Mouse (Mus musculus): ENCODE data around the gene Creb3l1. TPM values are rescaled to one million over a fixed set of nuclear protein-coding genes. Genes with fewer than 3 reads are reported as not detected.

The Creb3l1 gene
- polyA plus RNA-seq, 1 experiment: 22.5 TPM

GRCm38 (mm10) chr2:92012768-92013445 is 11.4 kb downstream of the Creb3l1 start:
- WGBS: 74% methylated on average over 8 of the region's 8 CpGs
- H3K27me3 ChIP-seq (ENCODE audit: control insufficient read depth, insufficient read depth, low read length): no peaks in the 10 kb centered on the region
- H3K4me3 ChIP-seq (ENCODE audit: low read depth, low read length): no peak overlapping the region
- no peak overlapping the region for H3K27ac ChIP-seq (ENCODE audit: insufficient read depth, low read depth, low read length)
- TF ChIP-seq POLR2A (IDR thresholded peaks at IDR 0.05; ENCODE audit: low read depth, low read length) (no peak), CTCF (IDR thresholded peaks at IDR 0.05; ENCODE audit: extremely low read depth, insufficient read length, insufficient replicate concordance, low read depth, low read length) (no peak)
- H3K36me3 ChIP-seq (ENCODE audit: control insufficient read depth, insufficient read depth, low read length): no peaks in the 10 kb centered on the region
- H3K4me1 ChIP-seq (ENCODE audit: control insufficient read depth, insufficient read depth, insufficient read length, low read length): peaks cover 5% of the 10 kb centered on the region; the same call in 1 of the 2 replicates

DNA sequence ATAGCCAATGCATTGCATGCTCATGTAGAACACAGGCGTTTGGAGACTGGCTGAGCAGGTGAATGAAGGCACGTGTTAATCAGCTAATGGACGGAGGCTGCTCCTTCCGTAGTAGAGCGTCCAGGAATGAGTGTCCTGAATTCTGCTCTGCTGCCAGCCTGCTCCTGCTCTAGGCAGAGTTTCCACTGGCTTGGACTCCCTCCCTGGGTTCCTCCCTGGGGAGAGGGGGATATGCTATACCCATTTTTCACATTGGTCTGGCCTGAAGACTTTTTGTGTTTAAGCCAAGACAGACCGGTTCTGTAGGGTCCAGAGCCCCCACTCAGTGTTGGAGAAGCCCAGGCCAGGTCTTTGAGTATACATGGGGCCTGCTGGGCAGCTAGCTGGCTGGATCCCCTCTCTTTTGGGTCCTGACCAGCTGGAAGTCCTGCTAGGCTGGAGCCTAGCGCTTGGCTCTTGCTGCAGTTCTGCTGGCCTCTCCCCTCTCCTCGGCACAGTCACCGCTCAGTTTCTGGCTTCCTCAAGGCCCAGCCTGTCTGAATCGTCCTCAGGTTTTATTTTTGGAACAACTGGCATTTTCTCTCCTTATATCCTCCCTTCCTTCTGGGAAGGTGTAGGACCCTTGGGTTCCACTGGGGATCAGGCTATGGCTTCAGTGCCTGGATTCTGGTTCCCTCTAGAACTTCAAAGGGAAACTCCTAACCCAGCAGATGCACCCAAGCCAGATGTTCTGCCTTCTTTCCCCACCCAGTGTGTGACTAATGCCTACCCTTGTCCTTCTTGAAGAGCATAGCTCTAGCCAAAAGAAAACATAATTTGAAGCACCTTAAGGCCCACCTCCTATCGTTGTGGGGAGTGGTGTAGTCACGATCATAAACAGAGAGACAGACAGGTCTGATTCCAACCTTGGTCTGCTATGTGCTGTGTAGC is 12.6 kb downstream of the Creb3l1 start:
- H3K4me3 ChIP-seq (ENCODE audit: low read depth, low read length): no peak overlapping the region
- TF ChIP-seq CTCF (IDR thresholded peaks at IDR 0.05; ENCODE audit: extremely low read depth, insufficient read length, insufficient replicate concordance, low read depth, low read length) (no peak), POLR2A (IDR thresholded peaks at IDR 0.05; ENCODE audit: low read depth, low read length) (no peak)
- 79% methylated on average over 12 of the region's 12 CpGs for WGBS
- H3K4me1 ChIP-seq (ENCODE audit: control insufficient read depth, insufficient read depth, insufficient read length, low read length): peaks cover 9% of the 10 kb centered on the region
- 0 out of 2 replicates have a peak, but pooled peaks cover 7% of the 10 kb centered on the region for H3K27me3 ChIP-seq (ENCODE audit: control insufficient read depth, insufficient read depth, low read length)
- no peaks in the 10 kb centered on the region for H3K36me3 ChIP-seq (ENCODE audit: control insufficient read depth, insufficient read depth, low read length)
- H3K27ac ChIP-seq (ENCODE audit: insufficient read depth, low read depth, low read length): no peak overlapping the region

GRCm38 (mm10) chr2:92008623-92009404 is 15.5 kb downstream of the Creb3l1 start:
- Histone ChIP-seq H3K27ac (ENCODE audit: insufficient read depth, low read depth, low read length) (0 out of 2 replicates have a peak overlapping the region, but pooled peaks have one; percentile 4), H3K27me3 (ENCODE audit: control insufficient read depth, insufficient read depth, low read length) (0 out of 2 replicates have a peak, but pooled peaks cover 7% of the 10 kb centered on the region), H3K4me1 (ENCODE audit: control insufficient read depth, insufficient read depth, insufficient read length, low read length) (peaks cover 11% of the 10 kb centered on the region), H3K4me3 (ENCODE audit: low read depth, low read length) (peak overlapping the region; percentile 71), H3K36me3 (ENCODE audit: control insufficient read depth, insufficient read depth, low read length) (no peaks in the 10 kb centered on the region)
- 4% methylated on average over 20 of the region's 20 CpGs for WGBS
- no peak for TF ChIP-seq POLR2A (IDR thresholded peaks at IDR 0.05; ENCODE audit: low read depth, low read length)
- TF ChIP-seq CTCF (IDR thresholded peaks at IDR 0.05; ENCODE audit: extremely low read depth, insufficient read length, insufficient replicate concordance, low read depth, low read length): no peak

DNA sequence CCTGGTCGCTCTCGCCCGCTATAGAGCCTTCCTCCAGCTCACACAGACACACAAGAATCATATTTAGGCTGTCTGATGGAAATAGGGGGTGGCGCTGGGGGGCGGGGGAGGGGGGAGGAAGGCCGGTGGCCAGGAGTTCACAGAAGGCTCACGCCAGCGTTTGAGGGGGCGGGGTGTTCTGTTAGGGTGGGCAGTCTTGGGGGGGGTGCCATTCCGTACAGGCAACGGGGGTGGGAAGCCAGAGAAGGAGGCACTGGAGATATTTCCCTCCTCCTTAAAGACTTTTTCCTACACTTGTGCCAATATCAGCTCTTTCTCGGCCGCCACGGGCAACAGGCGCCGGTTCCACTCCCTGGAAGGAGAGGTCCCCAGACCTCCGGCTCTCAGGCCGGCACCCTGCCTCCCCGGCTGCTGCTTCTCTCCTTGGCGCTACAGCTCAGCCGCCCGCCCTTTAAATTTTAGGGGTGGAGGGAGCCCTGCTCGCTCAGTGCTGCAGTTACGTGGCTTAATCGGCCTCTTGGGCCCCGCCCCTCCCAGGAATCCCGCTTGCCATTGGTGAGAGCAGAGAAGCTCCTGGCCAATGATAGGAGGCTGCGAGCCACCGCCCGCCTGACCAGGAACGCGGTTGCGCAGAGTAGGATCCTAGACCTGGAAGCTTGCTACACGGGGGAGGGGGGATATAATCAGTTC is 16.2 kb downstream of the Creb3l1 start:
- Histone ChIP-seq H3K4me3 (ENCODE audit: low read depth, low read length) (peak overlapping the region; percentile 71), H3K4me1 (ENCODE audit: control insufficient read depth, insufficient read depth, insufficient read length, low read length) (peaks cover 10% of the 10 kb centered on the region), H3K27me3 (ENCODE audit: control insufficient read depth, insufficient read depth, low read length) (0 out of 2 replicates have a peak, but pooled peaks cover 7% of the 10 kb centered on the region), H3K27ac (ENCODE audit: insufficient read depth, low read depth, low read length) (0 out of 2 replicates have a peak overlapping the region, but pooled peaks have one; percentile 4), H3K36me3 (ENCODE audit: control insufficient read depth, insufficient read depth, low read length) (no peaks in the 10 kb centered on the region)
- WGBS: under 1% methylated on average over 33 of the region's 34 CpGs
- TF ChIP-seq POLR2A (IDR thresholded peaks at IDR 0.05; ENCODE audit: low read depth, low read length) (peak; percentile 47; the same call in 1 of the 2 replicates), CTCF (IDR thresholded peaks at IDR 0.05; ENCODE audit: extremely low read depth, insufficient read length, insufficient replicate concordance, low read depth, low read length) (no peak)

GRCm38 (mm10) chr2:92006983-92007921 is 17.1 kb downstream of the Creb3l1 start:
- H3K27ac ChIP-seq (ENCODE audit: insufficient read depth, low read depth, low read length): no peak overlapping the region
- TF ChIP-seq POLR2A (IDR thresholded peaks at IDR 0.05; ENCODE audit: low read depth, low read length) (no peak), CTCF (IDR thresholded peaks at IDR 0.05; ENCODE audit: extremely low read depth, insufficient read length, insufficient replicate concordance, low read depth, low read length) (peak; percentile 21; the same call in 1 of the 2 replicates)
- 0 out of 2 replicates have a peak, but pooled peaks cover 7% of the 10 kb centered on the region for H3K27me3 ChIP-seq (ENCODE audit: control insufficient read depth, insufficient read depth, low read length)
- H3K4me3 ChIP-seq (ENCODE audit: low read depth, low read length): peak overlapping the region; percentile 71; the same call in 1 of the 2 replicates
- peaks cover 7% of the 10 kb centered on the region for H3K4me1 ChIP-seq (ENCODE audit: control insufficient read depth, insufficient read depth, insufficient read length, low read length)
- H3K36me3 ChIP-seq (ENCODE audit: control insufficient read depth, insufficient read depth, low read length): no peaks in the 10 kb centered on the region
- WGBS: 4% methylated on average over 28 of the region's 28 CpGs

Data from small intestine, adult 2 months (tissue).